Mouse (Mus musculus): ENCODE results near the gene Krt34. TPM values are rescaled to one million over a fixed set of nuclear protein-coding genes. Genes with fewer than 3 reads are reported as not detected.

Gene Krt34
- polyA plus RNA-seq (2015; fragmentation: Nextera tagmentation; extraction: Ambion mirVana), result not detected in 2 replicates

DNA sequence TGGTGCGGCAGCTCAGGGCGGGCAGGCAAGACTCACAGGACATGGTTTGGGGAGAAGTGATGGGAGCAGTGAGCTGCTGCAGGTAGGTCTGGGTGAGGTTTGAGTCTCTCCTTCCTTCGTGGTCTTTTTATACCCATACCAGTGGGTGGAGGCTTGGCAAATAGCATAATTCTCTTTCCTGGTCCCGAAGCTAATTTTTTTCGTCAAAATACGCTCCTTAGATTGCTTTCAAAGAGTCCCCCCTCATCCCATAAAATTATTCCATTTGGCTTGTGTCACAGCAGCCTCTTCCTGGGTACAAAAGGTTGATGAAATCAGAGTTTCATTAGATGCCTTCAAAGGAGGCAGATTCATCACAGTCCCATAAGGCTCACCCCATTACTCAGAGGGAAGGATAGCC lies at the start of gene Krt34:
Krt34 (minus strand) TSS at position 101 of the 400 bp plus-strand sequence.
- Histone ChIP-seq H3K9ac (no peak within 1 kb of the TSS), H3K4me3 (replicated peaks) (no peak within 1 kb of the TSS), H3K4me2 (no peak within 1 kb of the TSS), H3K27ac (no peak within 1 kb of the TSS), H3K4me1 (replicated peaks) (no peaks in the 10 kb centered on the region), H3K36me3 (no peaks in the 10 kb centered on the region), H3K9me3 (replicated peaks) (no peaks in the 10 kb centered on the region; the same call in 1 of the 2 replicates), H3K27me3 (no peaks in the 10 kb centered on the region)
- no peak for DNase-seq
- no peak for ATAC-seq (ENCODE audit: low read depth)
- WGBS (ENCODE audit: insufficient replicate concordance), result 74% methylated on average over 6 of the region's 6 CpGs

DNA sequence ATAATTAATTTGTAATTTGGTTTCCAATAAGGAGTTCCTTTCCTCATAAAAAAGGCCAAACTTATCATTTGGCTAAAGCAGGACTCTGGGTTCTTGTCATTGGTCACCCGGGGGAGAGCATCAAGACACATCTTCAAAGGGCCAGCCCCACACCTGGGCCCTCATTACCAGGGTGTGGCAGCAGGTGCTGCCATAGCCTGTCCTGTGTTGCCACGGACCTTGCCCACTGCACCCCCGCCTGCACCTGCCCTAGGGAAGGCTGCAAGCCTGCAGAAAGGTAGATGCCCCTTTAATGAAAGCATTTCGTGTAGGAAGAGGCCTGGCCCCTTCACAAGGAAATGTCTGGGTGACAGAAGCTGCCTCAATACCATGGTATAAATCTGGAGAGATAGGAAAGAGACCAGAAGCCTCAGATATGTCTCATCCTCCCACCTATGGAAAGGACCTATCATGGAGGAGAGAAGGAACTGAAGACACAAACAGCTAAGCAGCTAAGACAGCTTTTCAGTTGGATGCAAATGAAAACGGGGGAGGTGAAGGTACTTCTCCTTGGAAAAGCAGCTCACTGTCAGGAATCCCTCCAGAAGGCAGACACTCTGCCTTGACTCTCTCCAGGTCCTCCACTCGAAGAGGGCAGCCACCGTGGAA lies 47.1 kb upstream of the Krt34 start:
- H3K27me3 ChIP-seq, result no peaks in the 10 kb centered on the region
- DNase-seq (no peak), ATAC-seq (ENCODE audit: low read depth) (no peak)
- no peak overlapping the region for H3K27ac ChIP-seq
- H3K4me1 ChIP-seq (replicated peaks), result no peaks in the 10 kb centered on the region
- no peaks in the 10 kb centered on the region for H3K9me3 ChIP-seq (replicated peaks)
- 41% methylated on average over 7 of the region's 7 CpGs for WGBS (ENCODE audit: insufficient replicate concordance)
- H3K4me2 ChIP-seq, result no peak overlapping the region
- no peak overlapping the region for H3K9ac ChIP-seq
- no peaks in the 10 kb centered on the region for H3K36me3 ChIP-seq
- no peak overlapping the region for H3K4me3 ChIP-seq (replicated peaks)

DNA sequence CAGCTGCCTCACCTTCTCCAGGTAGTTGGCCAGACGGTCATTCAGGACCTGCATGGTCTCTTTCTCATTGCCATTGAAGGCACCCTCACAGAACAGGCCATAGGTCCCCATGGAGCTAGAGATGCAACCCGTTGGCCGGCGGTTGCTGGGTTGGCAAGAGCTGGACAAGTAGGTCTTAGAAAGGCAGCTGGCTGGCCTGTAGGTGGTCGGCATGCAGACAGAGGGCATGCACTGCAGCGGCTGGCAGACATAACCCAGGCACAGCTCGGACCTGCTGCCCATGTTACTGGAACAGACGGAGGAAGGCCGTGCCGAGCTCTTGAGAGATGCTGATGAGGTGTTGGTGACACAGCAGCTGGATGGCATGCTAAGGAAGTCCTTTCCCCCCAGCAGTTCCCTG lies 46.5 kb upstream of the Krt34 start, which contains the start of gene Krt32:
Krt32 (minus strand) TSS at position 366 of the 400 bp plus-strand sequence.
- H3K4me2 ChIP-seq, result no peak within 1 kb of the TSS
- H3K4me1 ChIP-seq (replicated peaks), result no peaks in the 10 kb centered on the region
- no peaks in the 10 kb centered on the region for H3K9me3 ChIP-seq (replicated peaks)
- no peak for DNase-seq
- no peak within 1 kb of the TSS for H3K4me3 ChIP-seq (replicated peaks)
- no peak for ATAC-seq (ENCODE audit: low read depth)
- H3K36me3 ChIP-seq, result no peaks in the 10 kb centered on the region
- H3K9ac ChIP-seq, result no peak within 1 kb of the TSS
- 78% methylated on average over 10 of the region's 10 CpGs for WGBS (ENCODE audit: insufficient replicate concordance)
- no peak within 1 kb of the TSS for H3K27ac ChIP-seq
- H3K27me3 ChIP-seq, result no peaks in the 10 kb centered on the region

DNA sequence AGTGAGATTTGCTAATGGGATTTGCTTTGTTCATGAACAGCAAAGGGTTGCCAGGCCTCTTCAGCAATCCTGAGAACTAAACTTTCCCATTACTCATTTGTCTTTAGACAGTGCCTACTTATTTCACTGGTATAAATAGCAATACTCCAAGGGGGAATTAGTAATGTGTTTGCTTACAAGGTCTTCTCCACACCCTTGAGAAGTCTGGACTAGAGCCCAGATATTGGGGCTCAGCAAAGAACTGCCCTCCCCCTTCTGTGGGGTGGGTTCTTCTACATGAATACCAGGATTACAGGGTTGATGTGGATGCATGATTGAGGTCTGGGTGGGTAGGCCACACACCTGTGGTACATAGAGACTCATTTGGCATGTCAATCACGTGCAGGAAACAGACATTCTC lies 32.5 kb upstream of the Krt34 start:
- H3K27me3 ChIP-seq, result no peaks in the 10 kb centered on the region
- no peak overlapping the region for H3K4me3 ChIP-seq (replicated peaks)
- DNase-seq (no peak), ATAC-seq (ENCODE audit: low read depth) (no peak)
- H3K9ac ChIP-seq, result no peak overlapping the region
- H3K27ac ChIP-seq, result no peak overlapping the region
- no peaks in the 10 kb centered on the region for H3K4me1 ChIP-seq (replicated peaks)
- no peak overlapping the region for H3K4me2 ChIP-seq
- no peaks in the 10 kb centered on the region for H3K9me3 ChIP-seq (replicated peaks)
- no peaks in the 10 kb centered on the region for H3K36me3 ChIP-seq
- WGBS (ENCODE audit: insufficient replicate concordance), result 30% methylated on average over 1 of the region's 1 CpGs

DNA sequence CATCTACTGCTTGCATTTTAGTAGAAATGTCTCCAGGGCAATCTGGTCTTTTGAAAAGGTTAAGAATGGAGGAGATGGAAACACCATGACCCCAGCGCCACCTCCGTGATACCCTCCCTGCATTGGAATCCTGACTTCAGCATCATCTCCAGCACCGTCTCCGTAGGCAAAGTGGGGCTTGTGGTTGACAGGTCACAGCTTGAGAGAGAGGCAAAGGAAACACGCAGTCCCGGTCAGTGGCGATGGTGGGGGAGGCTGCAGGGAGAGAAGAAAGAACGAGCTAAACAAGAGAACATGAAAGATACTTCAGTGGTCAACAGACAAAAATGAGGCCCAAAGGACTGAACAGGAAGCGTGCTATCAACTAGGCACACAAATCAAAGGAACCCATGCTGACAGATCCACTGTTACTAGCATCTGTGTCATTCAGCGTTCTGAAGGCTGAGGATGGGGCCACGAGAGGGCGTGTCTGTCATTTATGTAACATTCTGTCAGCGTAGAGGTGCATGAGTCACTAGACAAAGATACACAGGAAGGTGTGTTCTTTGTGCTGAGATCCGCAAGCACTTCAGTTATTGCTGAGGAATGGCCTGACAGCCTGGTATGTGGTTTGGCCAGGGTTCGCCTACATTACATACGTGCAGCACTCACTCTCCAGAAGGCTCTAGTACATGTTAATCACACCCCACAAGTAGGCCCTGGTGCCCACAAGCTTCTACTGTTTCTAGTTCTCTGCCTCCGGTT lies 26.1 kb upstream of the Krt34 start:
- Histone ChIP-seq H3K27me3 (no peaks in the 10 kb centered on the region), H3K4me3 (replicated peaks) (no peak overlapping the region), H3K4me2 (no peak overlapping the region), H3K27ac (no peak overlapping the region), H3K9me3 (replicated peaks) (no peaks in the 10 kb centered on the region), H3K36me3 (no peaks in the 10 kb centered on the region), H3K9ac (no peak overlapping the region), H3K4me1 (replicated peaks) (no peaks in the 10 kb centered on the region)
- no peak for DNase-seq
- ATAC-seq (ENCODE audit: low read depth), result no peak
- 65% methylated on average over 17 of the region's 17 CpGs for WGBS (ENCODE audit: insufficient replicate concordance)

DNA sequence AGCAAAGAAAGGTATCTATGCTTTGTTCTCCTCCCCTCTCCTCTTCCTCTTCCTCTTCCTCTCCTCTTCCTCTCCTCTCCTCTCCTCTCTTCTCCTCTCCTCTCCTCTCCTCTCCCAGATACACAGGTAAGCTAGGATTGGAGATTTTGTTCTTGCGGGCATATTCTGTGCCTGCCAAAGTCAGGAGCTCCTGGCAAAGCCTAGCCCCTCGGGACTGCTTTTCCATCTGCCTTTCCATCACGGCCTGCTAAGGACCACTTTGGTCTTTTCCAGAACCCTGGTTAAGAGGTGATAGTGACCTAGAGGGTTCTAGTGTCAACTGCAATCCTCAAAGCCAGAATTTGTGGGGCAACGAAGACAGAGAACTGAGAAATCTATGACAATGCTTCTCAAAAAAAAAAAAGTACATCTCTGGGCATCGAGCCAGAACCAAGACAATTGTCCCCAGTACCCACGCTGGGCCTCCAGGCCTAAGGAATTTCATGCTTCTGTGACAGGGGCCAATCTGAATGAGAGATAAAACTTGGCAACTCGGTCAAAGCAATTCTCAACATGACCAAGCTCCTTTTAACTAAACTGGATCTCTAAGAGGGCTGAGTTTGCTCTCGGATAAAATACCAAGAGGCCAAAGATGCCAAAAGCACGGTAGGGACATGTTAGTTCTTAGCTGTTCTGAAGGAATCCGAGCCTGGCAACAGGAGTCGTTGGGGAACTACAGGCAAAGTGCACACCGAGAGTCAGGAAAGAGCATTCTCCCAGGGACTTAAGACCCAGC lies 25.1 kb upstream of the Krt34 start:
- Histone ChIP-seq H3K4me3 (replicated peaks) (no peak overlapping the region), H3K27me3 (no peaks in the 10 kb centered on the region), H3K27ac (no peak overlapping the region), H3K4me2 (no peak overlapping the region), H3K9me3 (replicated peaks) (no peaks in the 10 kb centered on the region), H3K4me1 (replicated peaks) (no peaks in the 10 kb centered on the region), H3K36me3 (no peaks in the 10 kb centered on the region), H3K9ac (no peak overlapping the region)
- 64% methylated on average over 12 of the region's 12 CpGs for WGBS (ENCODE audit: insufficient replicate concordance)
- no peak for ATAC-seq (ENCODE audit: low read depth)
- DNase-seq, result no peak

DNA sequence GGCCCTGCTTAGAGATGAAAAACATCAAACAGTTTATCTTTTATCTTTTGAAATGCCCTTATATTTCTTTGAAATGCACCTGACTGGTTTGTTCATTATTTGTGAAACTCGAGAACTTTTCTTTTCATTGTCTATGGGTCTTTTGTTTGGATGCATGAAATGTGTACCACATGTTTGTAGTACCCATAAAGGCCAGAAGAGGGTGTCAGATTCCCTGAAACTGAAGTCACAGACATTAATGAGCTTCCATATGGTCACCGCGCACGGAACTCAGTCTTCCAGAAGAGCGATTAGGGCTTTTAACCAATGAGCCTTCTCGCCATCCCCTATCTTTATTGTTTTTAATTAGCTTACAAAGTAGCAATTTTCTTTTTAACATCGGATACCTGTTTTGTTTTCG lies 17.5 kb upstream of the Krt34 start:
- no peak overlapping the region for H3K27ac ChIP-seq
- no peak overlapping the region for H3K4me2 ChIP-seq
- H3K9ac ChIP-seq, result no peak overlapping the region
- no peaks in the 10 kb centered on the region for H3K4me1 ChIP-seq (replicated peaks)
- no peaks in the 10 kb centered on the region for H3K27me3 ChIP-seq
- ATAC-seq (ENCODE audit: low read depth), result no peak
- H3K36me3 ChIP-seq, result no peaks in the 10 kb centered on the region
- 64% methylated on average over 8 of the region's 8 CpGs for WGBS (ENCODE audit: insufficient replicate concordance)
- no peak for DNase-seq
- H3K4me3 ChIP-seq (replicated peaks), result no peak overlapping the region
- H3K9me3 ChIP-seq (replicated peaks), result no peaks in the 10 kb centered on the region

DNA sequence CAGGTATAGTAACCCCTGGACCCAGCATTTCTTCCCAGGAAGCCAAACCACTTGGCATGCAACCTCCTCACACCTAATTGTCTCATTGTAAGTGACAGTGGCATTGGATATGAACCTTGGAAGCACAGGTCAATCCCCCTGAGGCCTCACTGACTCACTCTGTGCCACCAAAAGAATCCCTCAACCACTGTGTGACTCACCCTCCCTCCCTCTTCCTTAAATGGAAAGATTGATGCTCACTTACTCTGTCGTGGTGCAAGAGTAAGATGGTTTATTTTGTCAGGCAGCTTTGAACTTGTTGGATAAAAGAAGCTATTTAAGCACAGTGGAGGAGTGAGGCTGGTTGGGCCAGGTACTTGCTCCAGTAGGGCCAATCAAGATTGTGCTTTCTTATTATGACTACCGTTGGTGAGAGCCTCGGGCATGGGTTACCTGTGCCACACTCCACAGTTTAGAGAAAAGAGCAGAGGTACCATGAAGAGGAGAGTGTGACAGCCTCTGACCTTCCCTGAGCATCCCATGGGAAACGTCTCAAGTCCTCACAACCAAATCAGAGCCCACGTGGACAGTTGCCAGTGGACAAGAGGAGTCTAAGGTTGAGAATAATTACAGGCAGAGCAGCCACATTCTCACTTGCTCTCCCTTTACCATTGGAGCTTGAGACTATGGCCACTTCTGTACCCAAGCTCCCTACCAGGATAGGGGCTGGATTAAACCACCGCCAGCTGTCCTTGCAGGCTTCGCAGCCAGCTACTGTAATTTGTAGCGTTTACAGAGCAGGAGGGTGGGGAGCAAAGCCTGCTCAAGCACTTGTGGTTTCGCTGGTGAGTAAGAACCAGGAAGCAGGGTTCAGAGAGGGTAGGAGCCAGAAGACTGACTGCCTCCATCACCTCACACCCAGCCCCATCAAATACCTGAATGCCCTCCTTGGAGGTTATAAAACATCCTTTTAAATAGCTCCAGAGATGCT lies 14.6 kb upstream of the Krt34 start:
- Histone ChIP-seq H3K9ac (no peak overlapping the region), H3K36me3 (no peaks in the 10 kb centered on the region), H3K9me3 (replicated peaks) (no peaks in the 10 kb centered on the region), H3K4me2 (no peak overlapping the region), H3K4me1 (replicated peaks) (no peaks in the 10 kb centered on the region), H3K27ac (no peak overlapping the region), H3K27me3 (no peaks in the 10 kb centered on the region), H3K4me3 (replicated peaks) (no peak overlapping the region)
- DNase-seq (no peak), ATAC-seq (ENCODE audit: low read depth) (no peak)
- WGBS (ENCODE audit: insufficient replicate concordance), result 56% methylated on average over 9 of the region's 9 CpGs

DNA sequence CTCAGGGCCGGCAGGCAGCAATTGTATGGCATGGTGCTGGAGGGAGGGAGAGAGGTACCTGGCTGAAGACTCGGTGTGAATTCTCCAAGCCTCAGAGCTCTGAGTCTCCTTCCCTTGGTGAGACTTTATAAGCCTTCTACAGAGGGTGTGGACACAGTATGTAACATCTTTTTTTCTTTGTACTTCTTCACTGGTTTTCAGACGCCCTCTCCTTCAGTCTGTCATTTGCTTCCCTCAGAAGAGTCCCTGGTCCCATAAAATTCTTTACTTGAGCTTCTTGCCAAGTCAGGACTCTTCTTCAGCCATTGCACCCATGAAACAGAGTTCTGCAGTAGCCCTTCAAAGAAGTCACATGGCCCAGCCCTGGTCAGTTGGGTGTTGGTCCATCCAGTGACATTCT lies 9.1 kb upstream of the Krt34 start, which contains the start of gene Krt31:
Krt31 (minus strand) TSS at position 101 of the 400 bp plus-strand sequence.
- no peaks in the 10 kb centered on the region for H3K27me3 ChIP-seq
- H3K4me3 ChIP-seq (replicated peaks), result no peak within 1 kb of the TSS
- no peak for ATAC-seq (ENCODE audit: low read depth)
- WGBS (ENCODE audit: insufficient replicate concordance), result 56% methylated on average over 3 of the region's 3 CpGs
- H3K9ac ChIP-seq, result no peak within 1 kb of the TSS
- DNase-seq, result no peak
- H3K9me3 ChIP-seq (replicated peaks), result no peaks in the 10 kb centered on the region; the same call in 1 of the 2 replicates
- no peak within 1 kb of the TSS for H3K4me2 ChIP-seq
- no peaks in the 10 kb centered on the region for H3K4me1 ChIP-seq (replicated peaks)
- no peak within 1 kb of the TSS for H3K27ac ChIP-seq
- no peaks in the 10 kb centered on the region for H3K36me3 ChIP-seq

DNA sequence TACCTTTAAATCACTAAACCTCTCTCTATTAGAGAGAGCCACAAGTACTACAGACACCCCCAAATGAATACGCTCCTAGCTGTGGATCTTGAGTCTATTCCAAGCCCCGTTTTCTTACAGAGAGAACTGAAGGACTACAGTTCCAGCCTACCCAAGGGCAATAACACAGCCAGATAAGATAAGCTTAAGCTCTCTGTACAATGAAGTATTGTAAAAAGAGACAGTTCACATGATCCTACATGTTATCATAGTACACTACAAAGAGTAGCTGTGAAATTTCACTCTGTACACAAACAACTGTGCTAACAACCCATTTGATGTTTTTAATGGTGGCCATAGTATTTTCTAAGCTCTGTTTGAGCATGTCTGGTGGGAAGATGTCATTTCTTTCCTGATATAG lies 5.8 kb upstream of the Krt34 start:
- H3K4me3 ChIP-seq (replicated peaks), result no peak overlapping the region
- H3K9me3 ChIP-seq (replicated peaks), result no peaks in the 10 kb centered on the region; the same call in 1 of the 2 replicates
- no peaks in the 10 kb centered on the region for H3K27me3 ChIP-seq
- no peak overlapping the region for H3K27ac ChIP-seq
- no peaks in the 10 kb centered on the region for H3K36me3 ChIP-seq
- no peak for DNase-seq
- no peaks in the 10 kb centered on the region for H3K4me1 ChIP-seq (replicated peaks)
- no peak overlapping the region for H3K4me2 ChIP-seq
- 63% methylated on average over 2 of the region's 2 CpGs for WGBS (ENCODE audit: insufficient replicate concordance)
- no peak for ATAC-seq (ENCODE audit: low read depth)
- H3K9ac ChIP-seq, result no peak overlapping the region

Data from liver, embryonic 13.5 days (tissue).